Mouse (Mus musculus) forebrain, postnatal 0 days (tissue): ENCODE results near the gene Tmc8. TPM values are rescaled to one million over a fixed set of nuclear protein-coding genes. Genes with fewer than 3 reads are reported as not detected.

Experiments used
- ATAC-seq: fragments of 200-750 bp; cut with Nextera tagmentation; 2 replicates; pipeline ENCODE4 v1.8.0; 2017; ENCODE audit warnings: mild to moderate bottlenecking, moderate library complexity
- DNase-seq: peaks from one replicate; pipeline ENCODE4 v3.0.0-alpha.2; 2015
- H3K27ac ChIP-seq: fragments of 300-500 bp; sonication (generic); 2 replicates; pipeline ENCODE4 v1.5.1; 2014; ENCODE audit warnings: low read depth, mild to moderate bottlenecking, antibody characterized with exemption, low read length, moderate library complexity, mixed read lengths
- H3K27me3 ChIP-seq: fragments of 300-500 bp; sonication (generic); 2 replicates; pipeline ENCODE4 v1.6.1; 2014; ENCODE audit warnings: mild to moderate bottlenecking, low read length, mixed read lengths; ENCODE audit not compliant: insufficient read depth
- H3K36me3 ChIP-seq: fragments of 300-500 bp; sonication (generic); 2 replicates; pipeline ENCODE4 v1.6.1; 2014; ENCODE audit warnings: mild to moderate bottlenecking, moderate library complexity; ENCODE audit not compliant: insufficient read depth
- H3K4me1 ChIP-seq: fragments of 300-500 bp; sonication (generic); 2 replicates; pipeline ENCODE4 v1.6.1; 2014; ENCODE audit warnings: antibody characterized with exemption; ENCODE audit not compliant: insufficient read depth
- H3K4me2 ChIP-seq: fragments of 300-500 bp; sonication (generic); 2 replicates; pipeline ENCODE4 v1.6.1; 2014; ENCODE audit warnings: low read depth, mild to moderate bottlenecking, moderate library complexity
- H3K4me3 ChIP-seq: fragments of 300-500 bp; sonication (generic); 2 replicates; pipeline ENCODE4 v1.5.1; 2014; ENCODE audit warnings: low read depth, low read length, mixed read lengths
- H3K9ac ChIP-seq: fragments of 300-500 bp; sonication (generic); 2 replicates; pipeline ENCODE4 v1.6.1; 2014; ENCODE audit warnings: mild to moderate bottlenecking
- H3K9me3 ChIP-seq: fragments of 300-500 bp; sonication (generic); 2 replicates; pipeline ENCODE4 v1.6.1; 2016; ENCODE audit warnings: low read length
- CTCF ChIP-seq: sonication (generic); IDR thresholded peaks from 2 replicates; pipeline ENCODE4 v1.5.1; 2016; ENCODE audit warnings: antibody characterized with exemption, control low read depth, low read depth
- WGBS: fragments of 180-500 bp; shearing (Covaris S2); extraction: QIAGEN DNeasy Blood & Tissue Kit; methylation state at CpG from one replicate; pipeline ENCODE4 v1.1.7; 2014; 5-methylcytosine and 5-hydroxymethylcytosine counted together
- polyA plus RNA-seq: library from polyadenylated mRNA; unstranded; fragments of >200 nt; fragmentation: Nextera tagmentation; extraction: Ambion mirVana; gene quantifications from 2 replicates; pipeline ENCODE4 v1.2.1, GENCODE M21; 2015
- total RNA-seq: library from RNA; depleted of rRNA; stranded (reverse); fragments of >200 nt; gene quantifications from 2 replicates; pipeline ENCODE4 v1.2.3, GENCODE M21; 2014

Tmc8 gene
- total and polyA plus RNA-seq, 2 experiments from 2014 or later, result 0.59 to 2.1 TPM

DNA sequence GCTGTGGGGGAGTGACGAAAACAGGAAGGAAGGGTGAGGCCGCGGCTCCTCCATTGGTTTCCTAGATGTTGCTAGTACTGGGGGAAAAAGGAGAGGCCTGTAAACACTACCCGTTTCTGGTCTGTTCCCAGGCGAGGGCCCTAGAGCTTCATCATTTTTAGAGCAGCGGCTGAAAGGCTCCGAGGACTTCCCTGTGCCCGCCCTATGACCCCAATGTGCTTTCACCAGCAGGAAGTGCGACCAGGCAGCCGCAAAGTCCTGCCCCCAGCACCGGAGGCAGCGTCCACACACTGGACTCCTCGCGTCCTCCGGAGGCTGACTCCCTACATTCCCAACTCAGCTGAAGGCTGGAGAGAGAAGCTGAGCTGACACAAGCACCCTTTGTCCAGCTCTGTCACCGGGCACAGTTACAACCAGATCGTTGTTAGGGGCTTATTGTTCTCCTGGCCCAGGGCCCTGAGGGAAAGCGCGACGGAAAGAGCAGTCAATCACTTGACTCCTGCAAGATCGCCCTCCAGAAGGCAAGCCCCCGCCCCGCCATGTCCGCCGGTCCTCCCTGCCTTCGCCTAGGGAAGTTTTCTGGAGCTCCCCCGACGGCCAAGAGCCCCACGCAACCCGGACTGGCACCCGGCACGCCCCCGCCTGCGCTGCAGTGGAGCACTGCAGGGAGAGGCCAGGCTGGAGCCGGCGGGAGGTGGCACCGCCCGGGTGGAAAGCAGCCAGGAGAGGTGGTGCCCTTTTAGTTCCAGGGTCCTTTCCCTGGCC is 2.3 kb upstream of the Tmc8 start:
- H3K36me3 ChIP-seq, result no peaks in the 10 kb centered on the region
- 0 out of 2 replicates have a peak overlapping the region, but pooled peaks have one; percentile 10 for H3K9ac ChIP-seq
- WGBS, result 9% methylated on average over 38 of the region's 38 CpGs
- peaks cover 7% of the 10 kb centered on the region; the same call in 1 of the 2 replicates for H3K4me1 ChIP-seq
- H3K9me3 ChIP-seq, result no peaks in the 10 kb centered on the region
- H3K4me3 ChIP-seq, result peak overlapping the region; percentile 17
- ATAC-seq, result peak; percentile 45
- no peak for TF ChIP-seq CTCF
- peak overlapping the region; percentile 59 for H3K27ac ChIP-seq
- H3K27me3 ChIP-seq, result peaks cover 17% of the 10 kb centered on the region; the same call in 1 of the 2 replicates
- H3K4me2 ChIP-seq, result peak overlapping the region; percentile 41
- DNase-seq, result peak; percentile 53

GRCm38 (mm10) chr11:117780199-117780515 is 1.7 kb upstream of the Tmc8 start:
- ATAC-seq, result no peak
- H3K9ac ChIP-seq, result 0 out of 2 replicates have a peak overlapping the region, but pooled peaks have one; percentile 10

DNA sequence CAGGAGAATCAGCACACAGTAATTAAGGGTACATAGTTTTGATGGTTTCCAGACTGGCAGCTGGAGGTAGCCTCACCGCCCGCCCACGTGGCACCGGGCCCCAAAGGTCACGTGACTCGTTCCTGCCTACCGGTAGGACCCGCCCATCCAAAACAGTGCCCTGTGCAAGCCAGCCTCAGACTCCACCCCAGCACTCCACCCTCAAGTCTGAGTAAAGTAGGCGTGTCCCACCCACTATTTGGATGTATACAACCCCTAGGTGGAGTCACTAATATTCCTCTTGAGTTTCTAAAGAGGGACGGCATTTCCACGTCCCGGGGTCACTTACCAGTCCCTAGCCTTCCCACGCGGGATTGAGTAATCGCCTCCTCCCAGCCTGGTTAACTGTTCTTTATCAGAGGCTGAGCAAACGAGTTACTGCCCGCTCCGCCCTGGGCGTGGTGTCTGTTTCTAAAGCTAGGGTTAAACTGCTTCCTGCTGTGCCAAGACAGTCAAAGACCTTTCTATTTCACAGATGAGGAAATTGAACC is 1.2 kb upstream of the Tmc8 start:
- ATAC-seq (no peak), DNase-seq (no peak)
- no peak for TF ChIP-seq CTCF

More at GRCm38 (mm10) chr11:117780199-117780515, 1.7 kb upstream of the Tmc8 start:
- Histone ChIP-seq H3K27ac (peak overlapping the region; percentile 59), H3K36me3 (no peaks in the 10 kb centered on the region), H3K4me3 (peak overlapping the region; percentile 17), H3K4me1 (peaks cover 7% of the 10 kb centered on the region; the same call in 1 of the 2 replicates), H3K27me3 (peaks cover 17% of the 10 kb centered on the region; the same call in 1 of the 2 replicates), H3K4me2 (peak overlapping the region; percentile 41), H3K9me3 (no peaks in the 10 kb centered on the region)
- 3% methylated on average over 16 of the region's 17 CpGs for WGBS
- TF ChIP-seq CTCF, result no peak
- no peak for DNase-seq

GRCm38 (mm10) chr11:117781199-117781821 is 566 bp upstream of the Tmc8 start:
- ATAC-seq (no peak), DNase-seq (no peak)
- H3K9me3 ChIP-seq, result no peaks in the 10 kb centered on the region
- H3K4me3 ChIP-seq, result no peak overlapping the region
- no peaks in the 10 kb centered on the region for H3K36me3 ChIP-seq
- H3K4me2 ChIP-seq, result no peak overlapping the region; the same call in 1 of the 2 replicates
- peaks cover 17% of the 10 kb centered on the region; the same call in 1 of the 2 replicates for H3K27me3 ChIP-seq
- H3K4me1 ChIP-seq, result peaks cover 7% of the 10 kb centered on the region; the same call in 1 of the 2 replicates
- TF ChIP-seq CTCF, result no peak
- no peak overlapping the region for H3K27ac ChIP-seq
- WGBS, result 26% methylated on average over 18 of the region's 18 CpGs
- no peak overlapping the region for H3K9ac ChIP-seq

More for the DNA sequence above, 1.2 kb upstream of the Tmc8 start:
- H3K9me3 ChIP-seq, result no peaks in the 10 kb centered on the region
- H3K4me3 ChIP-seq, result peak overlapping the region; percentile 17
- no peak overlapping the region for H3K9ac ChIP-seq
- 4% methylated on average over 19 of the region's 19 CpGs for whole genome bisulfite sequencing
- peak overlapping the region; percentile 59; the same call in 1 of the 2 replicates for H3K27ac ChIP-seq
- H3K4me1 ChIP-seq, result peaks cover 7% of the 10 kb centered on the region; the same call in 1 of the 2 replicates
- H3K27me3 ChIP-seq, result peaks cover 17% of the 10 kb centered on the region; the same call in 1 of the 2 replicates
- peak overlapping the region; percentile 41 for H3K4me2 ChIP-seq
- no peaks in the 10 kb centered on the region for H3K36me3 ChIP-seq

DNA sequence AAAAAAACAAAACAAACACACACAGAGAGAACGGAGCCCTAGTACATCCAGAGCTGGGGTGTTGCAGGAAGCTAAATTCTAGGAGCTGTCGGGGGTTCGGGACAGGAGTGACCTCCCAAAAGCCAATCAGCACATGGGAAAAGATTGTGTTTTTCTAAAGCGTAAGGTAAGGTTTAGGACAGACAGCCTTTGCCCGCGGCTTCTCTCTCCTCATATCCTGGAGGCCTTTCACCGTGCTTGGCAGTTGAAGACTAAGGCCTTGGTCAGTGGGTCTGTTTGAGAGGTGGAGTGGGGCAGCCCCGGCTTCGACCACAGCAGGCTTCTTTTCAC is 794 bp downstream of the Tmc8 start:
- Histone ChIP-seq H3K27me3 (peaks cover 17% of the 10 kb centered on the region; the same call in 1 of the 2 replicates), H3K4me2 (peak overlapping the region; percentile 57), H3K9me3 (no peaks in the 10 kb centered on the region), H3K4me1 (peaks cover 7% of the 10 kb centered on the region; the same call in 1 of the 2 replicates), H3K9ac (peak overlapping the region; percentile 29; the same call in 1 of the 2 replicates), H3K27ac (no peak overlapping the region), H3K36me3 (no peaks in the 10 kb centered on the region), H3K4me3 (peak overlapping the region; percentile 27)
- no peak for TF ChIP-seq CTCF
- WGBS, result 45% methylated on average over 9 of the region's 9 CpGs
- DNase-seq, result no peak
- no peak for ATAC-seq

- Histone ChIP-seq H3K36me3 (no peaks in the 10 kb centered on the region), H3K4me1 (peaks cover 7% of the 10 kb centered on the region; the same call in 1 of the 2 replicates), H3K4me3 (peak overlapping the region; percentile 27), H3K27ac (no peak overlapping the region), H3K9me3 (no peaks in the 10 kb centered on the region), H3K9ac (peak overlapping the region; percentile 29; the same call in 1 of the 2 replicates), H3K4me2 (peak overlapping the region; percentile 57), H3K27me3 (peaks cover 17% of the 10 kb centered on the region; the same call in 1 of the 2 replicates)
- peak; percentile 71 for ATAC-seq
- peak; percentile 68 for TF ChIP-seq CTCF
- DNase-seq, result peak; percentile 81
- WGBS, result 3% methylated on average over 31 of the region's 31 CpGs
Measured at GRCm38 (mm10) chr11:117783089-117783488, 1.2 kb downstream of the Tmc8 start.
